Mouse (Mus musculus): Measurements from ENCODE around the gene Vcl. TPM values are rescaled to one million over a fixed set of nuclear protein-coding genes. Genes with fewer than 3 reads are reported as not detected.

Gene Vcl
- polyA plus RNA-seq, 1 experiment from 2014 or later = 17.0 TPM

GRCm38 (mm10) chr14:21073981-21074380 lies 144.8 kb downstream of the Vcl start:
- H3K27ac ChIP-seq (replicated peaks) = peak overlapping the region; percentile 93
- H3K4me1 ChIP-seq (replicated peaks) = peaks cover 70% of the 10 kb centered on the region
- 0 out of 2 replicates have a peak overlapping the region, but pooled peaks have one; percentile 35 for H3K9ac ChIP-seq
- peak; percentile 43 for ATAC-seq (ENCODE audit: insufficient read depth)
- 11% methylated on average over 3 of the region's 3 CpGs for WGBS (ENCODE audit: insufficient replicate concordance)
- 0 out of 2 replicates have a peak overlapping the region, but pooled peaks have one; percentile 14 for H3K4me3 ChIP-seq (replicated peaks)
- peak overlapping the region; percentile 93 for H3K4me2 ChIP-seq
- H3K27me3 ChIP-seq = no peaks in the 10 kb centered on the region
- no peaks in the 10 kb centered on the region for H3K9me3 ChIP-seq (replicated peaks)
- H3K36me3 ChIP-seq (replicated peaks) = no peaks in the 10 kb centered on the region

- peak overlapping the region; percentile 76 for H3K4me3 ChIP-seq (replicated peaks)
- no peaks in the 10 kb centered on the region for H3K36me3 ChIP-seq (replicated peaks)
- WGBS (ENCODE audit: insufficient replicate concordance) = 18% methylated on average over 11 of the region's 11 CpGs
- peak overlapping the region; percentile 93 for H3K27ac ChIP-seq (replicated peaks)
- peak; percentile 23 for ATAC-seq (ENCODE audit: insufficient read depth)
- no peaks in the 10 kb centered on the region for H3K27me3 ChIP-seq
- H3K9me3 ChIP-seq (replicated peaks) = no peaks in the 10 kb centered on the region
- H3K4me1 ChIP-seq (replicated peaks) = peaks cover 73% of the 10 kb centered on the region
- peak overlapping the region; percentile 83 for H3K9ac ChIP-seq
- peak overlapping the region; percentile 93 for H3K4me2 ChIP-seq
These were observed 145.5 kb downstream of the Vcl start for GRCm38 (mm10) chr14:21074398-21075320.

GRCm38 (mm10) chr14:21075751-21076500 lies 146.7 kb downstream of the Vcl start:
- under 1% methylated on average over 59 of the region's 59 CpGs for WGBS (ENCODE audit: insufficient replicate concordance)
- H3K9ac ChIP-seq = peak overlapping the region; percentile 83
- peak overlapping the region; percentile 93 for H3K4me2 ChIP-seq
- H3K4me1 ChIP-seq (replicated peaks) = peaks cover 72% of the 10 kb centered on the region
- H3K4me3 ChIP-seq (replicated peaks) = peak overlapping the region; percentile 76
- H3K27ac ChIP-seq (replicated peaks) = peak overlapping the region; percentile 93
- H3K9me3 ChIP-seq (replicated peaks) = no peaks in the 10 kb centered on the region
- peak; percentile 93 for ATAC-seq (ENCODE audit: insufficient read depth)
- H3K27me3 ChIP-seq = no peaks in the 10 kb centered on the region
- H3K36me3 ChIP-seq (replicated peaks) = no peaks in the 10 kb centered on the region

GRCm38 (mm10) chr14:21076501-21077194 lies 147.4 kb downstream of the Vcl start:
- peak; percentile 24 for ATAC-seq (ENCODE audit: insufficient read depth)
- H3K4me2 ChIP-seq = peak overlapping the region; percentile 93
- peak overlapping the region; percentile 93 for H3K27ac ChIP-seq (replicated peaks)
- no peaks in the 10 kb centered on the region for H3K27me3 ChIP-seq
- peaks cover 74% of the 10 kb centered on the region for H3K4me1 ChIP-seq (replicated peaks)
- H3K9me3 ChIP-seq (replicated peaks) = no peaks in the 10 kb centered on the region
- H3K9ac ChIP-seq = peak overlapping the region; percentile 83
- H3K4me3 ChIP-seq (replicated peaks) = peak overlapping the region; percentile 76
- 23% methylated on average over 7 of the region's 7 CpGs for WGBS (ENCODE audit: insufficient replicate concordance)
- no peaks in the 10 kb centered on the region for H3K36me3 ChIP-seq (replicated peaks)

- peak overlapping the region; percentile 76 for H3K4me3 ChIP-seq (replicated peaks)
- 20% methylated on average over 4 of the region's 4 CpGs for WGBS (ENCODE audit: insufficient replicate concordance)
- 0 out of 2 replicates have a peak, but pooled peaks cover 2% of the 10 kb centered on the region for H3K36me3 ChIP-seq (replicated peaks)
- H3K4me1 ChIP-seq (replicated peaks) = peaks cover 76% of the 10 kb centered on the region
- H3K27ac ChIP-seq (replicated peaks) = peak overlapping the region; percentile 93
- peak overlapping the region; percentile 83; the same call in 1 of the 2 replicates for H3K9ac ChIP-seq
- peak overlapping the region; percentile 93 for H3K4me2 ChIP-seq
- H3K9me3 ChIP-seq (replicated peaks) = no peaks in the 10 kb centered on the region
- H3K27me3 ChIP-seq = no peaks in the 10 kb centered on the region
- ATAC-seq (ENCODE audit: insufficient read depth) = no peak
These were observed 148.7 kb downstream of the Vcl start for GRCm38 (mm10) chr14:21077939-21078338.

GRCm38 (mm10) chr14:21078511-21078910 lies 149.3 kb downstream of the Vcl start:
- no peaks in the 10 kb centered on the region for H3K27me3 ChIP-seq
- H3K4me3 ChIP-seq (replicated peaks) = no peak overlapping the region
- no peaks in the 10 kb centered on the region for H3K9me3 ChIP-seq (replicated peaks)
- peaks cover 78% of the 10 kb centered on the region for H3K4me1 ChIP-seq (replicated peaks)
- 0 out of 2 replicates have a peak, but pooled peaks cover 3% of the 10 kb centered on the region for H3K36me3 ChIP-seq (replicated peaks)
- H3K27ac ChIP-seq (replicated peaks) = peak overlapping the region; percentile 93; the same call in 1 of the 2 replicates
- H3K4me2 ChIP-seq = peak overlapping the region; percentile 93
- ATAC-seq (ENCODE audit: insufficient read depth) = no peak
- no peak overlapping the region for H3K9ac ChIP-seq

GRCm38 (mm10) chr14:21082823-21083222 lies 153.6 kb downstream of the Vcl start:
- 23% methylated on average over 1 of the region's 1 CpGs for WGBS (ENCODE audit: insufficient replicate concordance)
- no peak overlapping the region for H3K4me2 ChIP-seq
- no peak overlapping the region for H3K4me3 ChIP-seq (replicated peaks)
- H3K27me3 ChIP-seq = no peaks in the 10 kb centered on the region
- H3K4me1 ChIP-seq (replicated peaks) = peaks cover 70% of the 10 kb centered on the region
- H3K36me3 ChIP-seq (replicated peaks) = 0 out of 2 replicates have a peak, but pooled peaks cover 3% of the 10 kb centered on the region
- no peak overlapping the region for H3K9ac ChIP-seq
- no peaks in the 10 kb centered on the region for H3K9me3 ChIP-seq (replicated peaks)
- no peak overlapping the region for H3K27ac ChIP-seq (replicated peaks)
- no peak for ATAC-seq (ENCODE audit: insufficient read depth)

Other genes with a start within 250 kb of the Vcl start
- gene Fut11, start 234.4 kb upstream of the Vcl start, polyA plus RNA-seq (2015; fragmentation: Nextera tagmentation; extraction: Ambion mirVana) = 6.3 and 7.3 TPM in 2 replicates
- 70.8 and 89.3 TPM in 2 replicates for gene Chchd1, start 226.4 kb upstream of the Vcl start, polyA plus RNA-seq (2015; fragmentation: Nextera tagmentation; extraction: Ambion mirVana)
- gene Zswim8, start 221.8 kb upstream of the Vcl start, polyA plus RNA-seq (2015; fragmentation: Nextera tagmentation; extraction: Ambion mirVana) = 5.0 and 5.8 TPM in 2 replicates
- 16.3 and 17.5 TPM in 2 replicates for gene Ndst2, start 194.8 kb upstream of the Vcl start, polyA plus RNA-seq (2015; fragmentation: Nextera tagmentation; extraction: Ambion mirVana)
- gene Camk2g, start 135.3 kb upstream of the Vcl start, polyA plus RNA-seq (2015; fragmentation: Nextera tagmentation; extraction: Ambion mirVana) = 5.6 and 5.7 TPM in 2 replicates
- 0.54 and 0.76 TPM in 2 replicates for gene Plau, start 92.7 kb upstream of the Vcl start, polyA plus RNA-seq (2015; fragmentation: Nextera tagmentation; extraction: Ambion mirVana)
- gene Ap3m1, start 123.1 kb downstream of the Vcl start, polyA plus RNA-seq (2015; fragmentation: Nextera tagmentation; extraction: Ambion mirVana) = 29.0 and 30.2 TPM in 2 replicates
- 197 and 203 TPM in 2 replicates for gene Adk, start 123.2 kb downstream of the Vcl start, polyA plus RNA-seq (2015; fragmentation: Nextera tagmentation; extraction: Ambion mirVana)

Measured in liver, embryonic 15.5 days (tissue).